Mouse (Mus musculus): Measurements from ENCODE around the gene 5730409E04Rik. TPM values are rescaled to one million over a fixed set of nuclear protein-coding genes. Genes with fewer than 3 reads are reported as not detected.

5730409E04Rik gene
- polyA plus RNA-seq, 1 experiment from 2014 or later, result 7.2 TPM

GRCm38 (mm10) chr4:126604141-126604540, 5.5 kb upstream of the 5730409E04Rik start:
- Histone ChIP-seq H3K36me3 (no peaks in the 10 kb centered on the region), H3K9ac (no peak overlapping the region), H3K27me3 (peaks cover 30% of the 10 kb centered on the region), H3K4me3 (no peak overlapping the region), H3K9me3 (no peaks in the 10 kb centered on the region), H3K4me1 (replicated peaks) (peaks cover 13% of the 10 kb centered on the region), H3K4me2 (no peak overlapping the region), H3K27ac (replicated peaks) (no peak overlapping the region)
- WGBS, result 91% methylated on average over 2 of the region's 2 CpGs
- no peak for ATAC-seq (ENCODE audit: low read depth)

- H3K9me3 ChIP-seq, result no peaks in the 10 kb centered on the region
- H3K4me2 ChIP-seq, result no peak overlapping the region
- H3K27ac ChIP-seq (replicated peaks), result no peak overlapping the region
- H3K4me1 ChIP-seq (replicated peaks), result peaks cover 18% of the 10 kb centered on the region
- no peak overlapping the region for H3K4me3 ChIP-seq
- H3K9ac ChIP-seq, result no peak overlapping the region
- 86% methylated on average over 4 of the region's 4 CpGs for WGBS
- no peak for ATAC-seq (ENCODE audit: low read depth)
- H3K36me3 ChIP-seq, result no peaks in the 10 kb centered on the region
- H3K27me3 ChIP-seq, result peaks cover 30% of the 10 kb centered on the region
Measured at GRCm38 (mm10) chr4:126605751-126606150, 3.9 kb upstream of the 5730409E04Rik start.

GRCm38 (mm10) chr4:126611991-126612390, 2.4 kb downstream of the 5730409E04Rik start:
- peaks cover 22% of the 10 kb centered on the region for H3K27me3 ChIP-seq
- H3K4me3 ChIP-seq, result no peak overlapping the region
- no peak overlapping the region for H3K27ac ChIP-seq (replicated peaks)
- no peak for ATAC-seq (ENCODE audit: low read depth)
- H3K9ac ChIP-seq, result no peak overlapping the region
- no peak overlapping the region for H3K4me2 ChIP-seq
- peaks cover 9% of the 10 kb centered on the region for H3K36me3 ChIP-seq
- H3K9me3 ChIP-seq, result no peaks in the 10 kb centered on the region
- WGBS, result 93% methylated on average over 17 of the region's 17 CpGs
- 0 out of 2 replicates have a peak, but pooled peaks cover 11% of the 10 kb centered on the region for H3K4me1 ChIP-seq (replicated peaks)

GRCm38 (mm10) chr4:126616312-126616711, 6.7 kb downstream of the 5730409E04Rik start:
- peaks cover 21% of the 10 kb centered on the region for H3K4me1 ChIP-seq (replicated peaks)
- H3K4me3 ChIP-seq, result no peak overlapping the region
- 82% methylated on average over 4 of the region's 4 CpGs for WGBS
- no peak overlapping the region for H3K9ac ChIP-seq
- peaks cover 30% of the 10 kb centered on the region for H3K27me3 ChIP-seq
- H3K36me3 ChIP-seq, result peaks cover 9% of the 10 kb centered on the region
- no peaks in the 10 kb centered on the region for H3K9me3 ChIP-seq
- no peak overlapping the region for H3K27ac ChIP-seq (replicated peaks)
- ATAC-seq (ENCODE audit: low read depth), result no peak
- H3K4me2 ChIP-seq, result no peak overlapping the region

GRCm38 (mm10) chr4:126619691-126620330, 10.2 kb downstream of the 5730409E04Rik start:
- H3K9me3 ChIP-seq, result no peaks in the 10 kb centered on the region
- H3K27me3 ChIP-seq, result peaks cover 39% of the 10 kb centered on the region
- H3K27ac ChIP-seq (replicated peaks), result peak overlapping the region; percentile 85
- ATAC-seq (ENCODE audit: low read depth), result peak; percentile 82
- H3K36me3 ChIP-seq, result no peaks in the 10 kb centered on the region
- peak overlapping the region; percentile 62 for H3K4me2 ChIP-seq
- H3K9ac ChIP-seq, result peak overlapping the region; percentile 74
- peak overlapping the region; percentile 35 for H3K4me3 ChIP-seq
- 2% methylated on average over 32 of the region's 33 CpGs for WGBS
- H3K4me1 ChIP-seq (replicated peaks), result peaks cover 14% of the 10 kb centered on the region

- H3K27me3 ChIP-seq, result peaks cover 39% of the 10 kb centered on the region
- ATAC-seq (ENCODE audit: low read depth), result peak; percentile 42; the same call in 1 of the 2 replicates
- H3K36me3 ChIP-seq, result no peaks in the 10 kb centered on the region
Measured at GRCm38 (mm10) chr4:126620349-126620874, 10.8 kb downstream of the 5730409E04Rik start.

GRCm38 (mm10) chr4:126627021-126627681, 17.5 kb downstream of the 5730409E04Rik start:
- Histone ChIP-seq H3K36me3 (no peaks in the 10 kb centered on the region), H3K4me3 (peak overlapping the region; percentile 5; the same call in 1 of the 2 replicates), H3K9ac (peak overlapping the region; percentile 53; the same call in 1 of the 2 replicates), H3K27me3 (peaks cover 15% of the 10 kb centered on the region), H3K9me3 (no peaks in the 10 kb centered on the region), H3K27ac (replicated peaks) (no peak overlapping the region; the same call in 1 of the 2 replicates), H3K4me2 (peak overlapping the region; percentile 45), H3K4me1 (replicated peaks) (peaks cover 16% of the 10 kb centered on the region)
- WGBS, result 3% methylated on average over 23 of the region's 23 CpGs
- no peak; the same call in 1 of the 2 replicates for ATAC-seq (ENCODE audit: low read depth)

More at GRCm38 (mm10) chr4:126620349-126620874, 10.8 kb downstream of the 5730409E04Rik start:
- Histone ChIP-seq H3K4me3 (peak overlapping the region; percentile 35), H3K4me1 (replicated peaks) (peaks cover 14% of the 10 kb centered on the region), H3K9me3 (no peaks in the 10 kb centered on the region), H3K4me2 (peak overlapping the region; percentile 62), H3K9ac (peak overlapping the region; percentile 74), H3K27ac (replicated peaks) (peak overlapping the region; percentile 85)
- WGBS, result 25% methylated on average over 13 of the region's 13 CpGs

- peaks cover 23% of the 10 kb centered on the region for H3K4me1 ChIP-seq (replicated peaks)
- H3K9ac ChIP-seq, result no peak overlapping the region
- H3K27ac ChIP-seq (replicated peaks), result no peak overlapping the region
- no peak overlapping the region for H3K4me3 ChIP-seq
- no peaks in the 10 kb centered on the region for H3K36me3 ChIP-seq
- H3K4me2 ChIP-seq, result no peak overlapping the region
- H3K27me3 ChIP-seq, result peaks cover 20% of the 10 kb centered on the region
- no peak for ATAC-seq (ENCODE audit: low read depth)
- WGBS, result 44% methylated on average over 2 of the region's 2 CpGs
- no peaks in the 10 kb centered on the region for H3K9me3 ChIP-seq
Measured at GRCm38 (mm10) chr4:126631922-126632321, 22.3 kb downstream of the 5730409E04Rik start.

GRCm38 (mm10) chr4:126632668-126633067, 23.1 kb downstream of the 5730409E04Rik start:
- Histone ChIP-seq H3K36me3 (no peaks in the 10 kb centered on the region), H3K4me2 (no peak overlapping the region), H3K9ac (no peak overlapping the region), H3K27me3 (peaks cover 21% of the 10 kb centered on the region), H3K27ac (replicated peaks) (no peak overlapping the region), H3K4me3 (no peak overlapping the region), H3K4me1 (replicated peaks) (peaks cover 16% of the 10 kb centered on the region), H3K9me3 (no peaks in the 10 kb centered on the region)
- WGBS, result 68% methylated on average over 3 of the region's 3 CpGs
- no peak for ATAC-seq (ENCODE audit: low read depth)

GRCm38 (mm10) chr4:126636330-126636729, 26.7 kb downstream of the 5730409E04Rik start:
- WGBS, result 21% methylated on average over 11 of the region's 11 CpGs
- 0 out of 2 replicates have a peak, but pooled peaks have one; percentile 50 for ATAC-seq (ENCODE audit: low read depth)
- Histone ChIP-seq H3K4me3 (no peak overlapping the region), H3K4me2 (peak overlapping the region; percentile 40), H3K27me3 (peaks cover 14% of the 10 kb centered on the region), H3K27ac (replicated peaks) (no peak overlapping the region; the same call in 1 of the 2 replicates), H3K9ac (peak overlapping the region; percentile 53), H3K36me3 (no peaks in the 10 kb centered on the region), H3K9me3 (no peaks in the 10 kb centered on the region), H3K4me1 (replicated peaks) (peaks cover 11% of the 10 kb centered on the region)

- Histone ChIP-seq H3K4me2 (no peak overlapping the region), H3K9me3 (no peaks in the 10 kb centered on the region), H3K27ac (replicated peaks) (no peak overlapping the region), H3K36me3 (no peaks in the 10 kb centered on the region), H3K9ac (no peak overlapping the region), H3K4me3 (no peak overlapping the region), H3K4me1 (replicated peaks) (peaks cover 11% of the 10 kb centered on the region), H3K27me3 (peaks cover 14% of the 10 kb centered on the region)
- 71% methylated on average over 4 of the region's 4 CpGs for WGBS
- no peak for ATAC-seq (ENCODE audit: low read depth)
Measured at GRCm38 (mm10) chr4:126637446-126637845, 27.8 kb downstream of the 5730409E04Rik start.

- H3K4me3 ChIP-seq, result no peak overlapping the region
- 57% methylated on average over 7 of the region's 7 CpGs for WGBS
- no peaks in the 10 kb centered on the region for H3K9me3 ChIP-seq
- peaks cover 11% of the 10 kb centered on the region for H3K4me1 ChIP-seq (replicated peaks)
- H3K27ac ChIP-seq (replicated peaks), result no peak overlapping the region
- ATAC-seq (ENCODE audit: low read depth), result no peak
- H3K27me3 ChIP-seq, result peaks cover 14% of the 10 kb centered on the region
- no peak overlapping the region for H3K9ac ChIP-seq
- H3K36me3 ChIP-seq, result no peaks in the 10 kb centered on the region
- no peak overlapping the region for H3K4me2 ChIP-seq
Measured at GRCm38 (mm10) chr4:126639339-126639738, 29.7 kb downstream of the 5730409E04Rik start.

Measured in neural tube, embryonic 13.5 days (tissue).